Mouse (Mus musculus) heart, embryonic 15.5 days (tissue): ENCODE measurements around the gene H2-Oa. TPM values are rescaled to one million over a fixed set of nuclear protein-coding genes. Genes with fewer than 3 reads are reported as not detected.

ENCODE experiments used
- ATAC-seq: fragments of 200-750 bp; cut with Nextera tagmentation; replicated peaks from 2 replicates; pipeline ENCODE4 v1.8.0; 2017; ENCODE audit warnings: low read depth, moderate TSS enrichment; ENCODE audit not compliant: insufficient number of reproducible peaks, insufficient read depth, low FRiP score
- H3K27ac ChIP-seq: fragments of 300-500 bp; sonication (generic); 2 replicates; pipeline ENCODE4 v1.5.1; 2015; ENCODE audit warnings: mild to moderate bottlenecking, inconsistent platforms
- H3K27me3 ChIP-seq: fragments of 300-500 bp; sonication (generic); 2 replicates; pipeline ENCODE4 v1.6.1; 2015; ENCODE audit warnings: inconsistent platforms
- H3K36me3 ChIP-seq: fragments of 300-500 bp; sonication (generic); 2 replicates; pipeline ENCODE4 v1.6.1; 2015; ENCODE audit warnings: mild to moderate bottlenecking, inconsistent platforms
- H3K4me1 ChIP-seq: fragments of 300-500 bp; sonication (generic); replicated peaks from 2 replicates; pipeline ENCODE4 v1.6.1; 2015; ENCODE audit warnings: inconsistent platforms
- H3K4me2 ChIP-seq: fragments of 300-500 bp; sonication (generic); 2 replicates; pipeline ENCODE4 v1.6.1; 2015; ENCODE audit warnings: inconsistent platforms, mild to moderate bottlenecking, moderate library complexity
- H3K4me3 ChIP-seq: fragments of 300-500 bp; sonication (generic); 2 replicates; pipeline ENCODE4 v1.5.1; 2015; ENCODE audit warnings: mild to moderate bottlenecking, inconsistent platforms
- H3K9ac ChIP-seq: fragments of 300-500 bp; sonication (generic); 2 replicates; pipeline ENCODE4 v1.6.1; 2015; ENCODE audit warnings: mild to moderate bottlenecking, inconsistent platforms
- H3K9me3 ChIP-seq: fragments of 300-500 bp; sonication (generic); replicated peaks from 2 replicates; pipeline ENCODE4 v1.6.1; 2016; ENCODE audit warnings: inconsistent platforms
- WGBS: fragments of 180-500 bp; shearing (Covaris S2); methylation state at CpG from one replicate; pipeline ENCODE4 v1.1.7; 2015; ENCODE audit warnings: mixed read lengths; 5-methylcytosine and 5-hydroxymethylcytosine counted together
- polyA plus RNA-seq: library from polyadenylated mRNA; unstranded; fragments of >200 nt; fragmentation: Nextera tagmentation; extraction: Ambion mirVana; gene quantifications from 2 replicates; pipeline ENCODE4 v1.2.1, GENCODE M21; 2015

H2-Oa gene
- polyA plus RNA-seq, 1 experiment from 2014 or later: 0.29 TPM

- H3K4me2 ChIP-seq: no peak overlapping the region
- H3K36me3 ChIP-seq: no peaks in the 10 kb centered on the region
- no peak overlapping the region for H3K4me3 ChIP-seq
- no peak overlapping the region for H3K27ac ChIP-seq
- no peak for ATAC-seq
- H3K4me1 ChIP-seq: no peaks in the 10 kb centered on the region
- no peak overlapping the region for H3K9ac ChIP-seq
- H3K27me3 ChIP-seq: peaks cover 31% of the 10 kb centered on the region
- 11% methylated on average over 8 of the region's 8 CpGs for WGBS
- H3K9me3 ChIP-seq: no peaks in the 10 kb centered on the region
Observed at GRCm38 (mm10) chr17:34083104-34083503, 9.0 kb upstream of the H2-Oa start.

- H3K4me1 ChIP-seq: no peaks in the 10 kb centered on the region
- peaks cover 23% of the 10 kb centered on the region for H3K27me3 ChIP-seq
- H3K4me3 ChIP-seq: no peak overlapping the region
- no peaks in the 10 kb centered on the region for H3K9me3 ChIP-seq
- no peak overlapping the region for H3K4me2 ChIP-seq
- no peaks in the 10 kb centered on the region for H3K36me3 ChIP-seq
- ATAC-seq: no peak
- no peak overlapping the region for H3K27ac ChIP-seq
- WGBS: 42% methylated on average over 2 of the region's 2 CpGs
- no peak overlapping the region for H3K9ac ChIP-seq
Observed at GRCm38 (mm10) chr17:34087386-34087785, 4.8 kb upstream of the H2-Oa start.

GRCm38 (mm10) chr17:34088124-34088523 is 4.0 kb upstream of the H2-Oa start:
- 56% methylated on average over 11 of the region's 11 CpGs for WGBS
- no peak for ATAC-seq
- H3K36me3 ChIP-seq: no peaks in the 10 kb centered on the region
- H3K27ac ChIP-seq: no peak overlapping the region
- H3K27me3 ChIP-seq: peaks cover 19% of the 10 kb centered on the region
- no peak overlapping the region for H3K4me3 ChIP-seq
- H3K4me1 ChIP-seq: peaks cover under 1% of the 10 kb centered on the region; the same call in 1 of the 2 replicates
- H3K9ac ChIP-seq: no peak overlapping the region
- H3K9me3 ChIP-seq: no peaks in the 10 kb centered on the region
- H3K4me2 ChIP-seq: no peak overlapping the region

- Histone ChIP-seq H3K9me3 (no peaks in the 10 kb centered on the region), H3K4me3 (no peak overlapping the region), H3K27ac (no peak overlapping the region), H3K36me3 (no peaks in the 10 kb centered on the region), H3K4me1 (peaks cover 6% of the 10 kb centered on the region; the same call in 1 of the 2 replicates), H3K4me2 (no peak overlapping the region), H3K27me3 (peaks cover 5% of the 10 kb centered on the region; the same call in 1 of the 2 replicates), H3K9ac (no peak overlapping the region)
- no peak for ATAC-seq
- WGBS: 53% methylated on average over 7 of the region's 7 CpGs
Observed at GRCm38 (mm10) chr17:34090923-34091322, 1.2 kb upstream of the H2-Oa start.

- Histone ChIP-seq H3K27me3 (no peaks in the 10 kb centered on the region; the same call in 1 of the 2 replicates), H3K4me1 (peaks cover 6% of the 10 kb centered on the region; the same call in 1 of the 2 replicates), H3K9me3 (no peaks in the 10 kb centered on the region), H3K9ac (no peak overlapping the region), H3K4me2 (no peak overlapping the region), H3K27ac (no peak overlapping the region), H3K4me3 (no peak overlapping the region), H3K36me3 (no peaks in the 10 kb centered on the region)
- ATAC-seq: no peak; the same call in 1 of the 2 replicates
- WGBS: 28% methylated on average over 7 of the region's 7 CpGs
Observed at GRCm38 (mm10) chr17:34093199-34093874, 1.2 kb downstream of the H2-Oa start.

- no peak overlapping the region for H3K4me2 ChIP-seq
- H3K9ac ChIP-seq: no peak overlapping the region
- H3K36me3 ChIP-seq: no peaks in the 10 kb centered on the region
- H3K27me3 ChIP-seq: no peaks in the 10 kb centered on the region
- ATAC-seq: no peak
- 81% methylated on average over 27 of the region's 27 CpGs for WGBS
- H3K4me1 ChIP-seq: peaks cover 8% of the 10 kb centered on the region
- no peak overlapping the region for H3K4me3 ChIP-seq
- no peaks in the 10 kb centered on the region for H3K9me3 ChIP-seq
- no peak overlapping the region for H3K27ac ChIP-seq
Observed at GRCm38 (mm10) chr17:34094283-34095035, 2.3 kb downstream of the H2-Oa start.

- Histone ChIP-seq H3K4me1 (peaks cover 10% of the 10 kb centered on the region), H3K9ac (no peak overlapping the region), H3K4me2 (no peak overlapping the region), H3K9me3 (no peaks in the 10 kb centered on the region), H3K36me3 (no peaks in the 10 kb centered on the region), H3K27ac (no peak overlapping the region), H3K4me3 (no peak overlapping the region), H3K27me3 (no peaks in the 10 kb centered on the region)
- no peak for ATAC-seq
- WGBS: 65% methylated on average over 3 of the region's 3 CpGs
Observed at GRCm38 (mm10) chr17:34096497-34097010, 4.4 kb downstream of the H2-Oa start.

- Histone ChIP-seq H3K4me1 (peaks cover 13% of the 10 kb centered on the region), H3K4me3 (no peak overlapping the region), H3K27ac (no peak overlapping the region), H3K9ac (no peak overlapping the region), H3K4me2 (no peak overlapping the region), H3K27me3 (no peaks in the 10 kb centered on the region), H3K36me3 (no peaks in the 10 kb centered on the region), H3K9me3 (no peaks in the 10 kb centered on the region)
- ATAC-seq: no peak
- 67% methylated on average over 5 of the region's 5 CpGs for WGBS
Observed at GRCm38 (mm10) chr17:34097272-34097671, 5.1 kb downstream of the H2-Oa start.

GRCm38 (mm10) chr17:34098709-34099479 is 6.8 kb downstream of the H2-Oa start:
- 34% methylated on average over 10 of the region's 10 CpGs for WGBS
- H3K4me1 ChIP-seq: peaks cover 8% of the 10 kb centered on the region; the same call in 1 of the 2 replicates
- ATAC-seq: no peak
- no peaks in the 10 kb centered on the region for H3K27me3 ChIP-seq
- H3K4me3 ChIP-seq: no peak overlapping the region
- H3K36me3 ChIP-seq: no peaks in the 10 kb centered on the region
- no peak overlapping the region for H3K9ac ChIP-seq
- no peaks in the 10 kb centered on the region for H3K9me3 ChIP-seq
- no peak overlapping the region for H3K4me2 ChIP-seq
- H3K27ac ChIP-seq: no peak overlapping the region

- ATAC-seq: no peak
- H3K4me3 ChIP-seq: no peak overlapping the region
- 57% methylated on average over 5 of the region's 5 CpGs for WGBS
- no peaks in the 10 kb centered on the region for H3K27me3 ChIP-seq
- no peak overlapping the region for H3K27ac ChIP-seq
- H3K36me3 ChIP-seq: no peaks in the 10 kb centered on the region
- no peak overlapping the region for H3K4me2 ChIP-seq
- H3K9me3 ChIP-seq: no peaks in the 10 kb centered on the region
- H3K4me1 ChIP-seq: peaks cover 8% of the 10 kb centered on the region; the same call in 1 of the 2 replicates
- no peak overlapping the region for H3K9ac ChIP-seq
Observed at GRCm38 (mm10) chr17:34099531-34099930, 7.4 kb downstream of the H2-Oa start.

- no peaks in the 10 kb centered on the region for H3K9me3 ChIP-seq
- ATAC-seq: no peak
- WGBS: 23% methylated on average over 5 of the region's 5 CpGs
Observed at GRCm38 (mm10) chr17:34101185-34101584, 9.0 kb downstream of the H2-Oa start.

More at GRCm38 (mm10) chr17:34101185-34101584, 9.0 kb downstream of the H2-Oa start:
- no peak overlapping the region for H3K4me3 ChIP-seq
- H3K9ac ChIP-seq: no peak overlapping the region
- H3K36me3 ChIP-seq: no peaks in the 10 kb centered on the region
- H3K4me1 ChIP-seq: peaks cover 8% of the 10 kb centered on the region; the same call in 1 of the 2 replicates
- H3K27ac ChIP-seq: no peak overlapping the region
- no peaks in the 10 kb centered on the region for H3K27me3 ChIP-seq
- no peak overlapping the region for H3K4me2 ChIP-seq
